Mouse (Mus musculus) retina, postnatal 1 day (tissue): ENCODE measurements at regions not wholly inside any gene's neighbourhood (a gene's known extent, or its start where the extent isn't known, plus 50 kb on each side); places are given as distances from the start of the nearest gene placed in this dataset.

Source experiments
- DNase-seq: peaks from one replicate; pipeline ENCODE4 v3.0.0-alpha.2; 2012

- DNase-seq, result no peak
Observed at GRCm38 (mm10) chr6:107378489-107378888, 151.1 kb upstream of the Lrrn1 start.

- DNase-seq, result no peak
Observed at GRCm38 (mm10) chr6:107380621-107381020, 148.9 kb upstream of the Lrrn1 start.

- DNase-seq, result no peak
Observed at GRCm38 (mm10) chr6:107386094-107386678, 143.4 kb upstream of the Lrrn1 start.

GRCm38 (mm10) chr6:107389892-107390291, 139.7 kb upstream of the Lrrn1 start:
- DNase-seq, result no peak

- DNase-seq, result no peak
Observed at GRCm38 (mm10) chr6:107394611-107395010, 135.0 kb upstream of the Lrrn1 start.

- peak; percentile 12 for DNase-seq
Observed at GRCm38 (mm10) chr6:107415766-107416165, 113.8 kb upstream of the Lrrn1 start.

GRCm38 (mm10) chr6:107422091-107422490, 107.5 kb upstream of the Lrrn1 start:
- no peak for DNase-seq

- no peak for DNase-seq
Observed at GRCm38 (mm10) chr6:107426529-107426928, 103.0 kb upstream of the Lrrn1 start.

GRCm38 (mm10) chr6:107431033-107431432, 98.5 kb upstream of the Lrrn1 start:
- DNase-seq, result no peak

GRCm38 (mm10) chr6:107442058-107442457, 87.5 kb upstream of the Lrrn1 start:
- DNase-seq, result no peak

GRCm38 (mm10) chr6:107444336-107444735, 85.2 kb upstream of the Lrrn1 start:
- DNase-seq, result no peak

GRCm38 (mm10) chr6:107459220-107459619, 70.3 kb upstream of the Lrrn1 start:
- DNase-seq, result no peak

GRCm38 (mm10) chr6:107462440-107462839, 67.1 kb upstream of the Lrrn1 start:
- DNase-seq, result peak; percentile 2

GRCm38 (mm10) chr6:107473395-107473794, 56.2 kb upstream of the Lrrn1 start:
- no peak for DNase-seq

- no peak for DNase-seq
Observed at GRCm38 (mm10) chr6:107474125-107474524, 55.4 kb upstream of the Lrrn1 start.
